Mouse (Mus musculus): ENCODE results near the gene Inhbc. TPM values are rescaled to one million over a fixed set of nuclear protein-coding genes. Genes with fewer than 3 reads are reported as not detected.

Inhbc gene
- total RNA-seq, 2 experiments from 2014 or later = not detected

DNA sequence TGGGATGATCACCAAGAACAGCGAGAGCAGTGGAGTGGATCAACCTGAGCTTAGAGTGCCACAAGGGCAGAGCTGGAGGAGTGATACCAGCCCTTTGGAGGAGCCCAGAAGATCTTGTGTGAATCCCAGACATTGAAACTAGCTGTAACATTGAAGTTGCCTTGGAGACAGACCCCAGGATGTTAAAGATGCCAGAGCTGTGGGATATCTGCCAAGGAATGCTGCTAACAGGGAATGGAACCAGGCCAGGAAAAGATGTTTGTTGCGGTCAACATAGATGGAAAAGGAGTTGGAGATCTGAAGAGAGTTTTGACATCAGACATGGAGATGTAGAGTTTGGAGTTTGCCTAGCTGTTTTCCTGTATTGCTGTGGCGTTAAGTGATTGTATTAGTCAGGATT is 24.1 kb downstream of the Inhbc start:
- TF ChIP-seq CTCF (conservative IDR thresholded peaks at IDR 0.05) = no peak
- DNase-seq (ENCODE audit: low spot score in 2 of 2) = no peak

DNA sequence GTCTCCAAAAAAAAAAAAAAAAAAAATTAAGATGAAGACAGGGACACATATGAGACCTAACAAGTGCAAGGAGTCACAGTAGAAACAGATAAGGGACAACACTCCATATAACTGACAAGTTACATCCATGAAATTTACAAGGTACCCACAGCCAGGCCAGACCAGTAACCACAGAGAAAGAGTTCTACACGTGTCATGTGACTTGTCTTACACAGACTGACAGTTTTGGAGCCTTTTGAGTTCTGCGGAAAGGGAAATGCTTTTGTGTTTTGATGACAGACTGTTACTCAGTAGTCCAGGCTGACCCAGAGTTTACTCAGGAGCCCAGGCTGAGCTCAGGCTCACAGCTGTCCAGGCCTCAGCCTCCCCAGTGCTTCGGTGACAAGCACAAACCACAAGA is 27.2 kb downstream of the Inhbc start:
- no peak for TF ChIP-seq CTCF (conservative IDR thresholded peaks at IDR 0.05)
- DNase-seq (ENCODE audit: low spot score in 2 of 2) = no peak

More for the DNA sequence above, 24.1 kb downstream of the Inhbc start:
- Histone ChIP-seq H3K27ac (no peak overlapping the region), H3K4me3 (no peak overlapping the region)

DNA sequence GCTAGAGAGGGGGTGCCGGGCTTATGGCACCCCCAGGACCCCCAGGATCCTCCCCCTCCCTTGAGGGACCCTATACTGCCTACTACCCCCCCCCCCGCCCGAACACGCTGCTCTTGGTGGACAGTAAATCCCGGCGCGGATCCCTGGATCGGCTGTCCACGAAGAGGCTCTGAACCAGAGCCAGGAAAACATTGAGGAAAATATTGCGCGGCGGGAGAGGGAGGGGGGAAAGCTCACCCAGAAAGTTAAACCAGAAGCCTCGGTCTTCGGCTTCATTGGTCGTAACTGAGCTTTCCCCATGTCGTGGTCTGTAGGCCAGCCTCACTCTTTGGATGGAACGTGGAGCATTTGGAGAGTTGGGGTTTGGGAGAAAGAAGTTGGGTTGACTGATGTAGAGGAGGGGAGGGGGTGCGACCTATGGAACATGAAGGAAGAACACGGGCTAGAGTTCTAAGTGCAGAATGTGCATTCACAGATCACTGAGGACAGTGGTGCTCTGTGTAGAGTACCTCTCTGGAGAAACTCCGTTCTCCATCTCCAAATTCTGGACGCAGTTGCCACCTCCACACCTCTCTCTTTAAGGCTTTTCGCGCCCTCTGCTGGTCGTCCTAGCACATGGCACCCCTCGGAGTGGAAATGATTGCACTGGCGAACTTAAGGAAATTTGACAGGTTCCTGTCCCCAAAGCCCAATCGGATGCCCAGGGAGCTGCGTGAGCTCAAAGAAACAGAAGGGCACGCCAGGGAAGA is 28.2 kb downstream of the Inhbc start, which contains the start of gene Gli1:
TSS of gene Gli1 (minus strand) at position 84 of the 749 bp plus-strand sequence.
- Histone ChIP-seq H3K4me3 (peak within 1 kb of the TSS; percentile 43), H3K27ac (no peak within 1 kb of the TSS)
- peak; percentile 59 to 81 for DNase-seq (ENCODE audit: low spot score in 2 of 2)
- peak; percentile 93 for TF ChIP-seq CTCF (conservative IDR thresholded peaks at IDR 0.05)

More for the DNA sequence above, 27.2 kb downstream of the Inhbc start:
- Histone ChIP-seq H3K4me3 (no peak overlapping the region), H3K27ac (no peak overlapping the region)

DNA sequence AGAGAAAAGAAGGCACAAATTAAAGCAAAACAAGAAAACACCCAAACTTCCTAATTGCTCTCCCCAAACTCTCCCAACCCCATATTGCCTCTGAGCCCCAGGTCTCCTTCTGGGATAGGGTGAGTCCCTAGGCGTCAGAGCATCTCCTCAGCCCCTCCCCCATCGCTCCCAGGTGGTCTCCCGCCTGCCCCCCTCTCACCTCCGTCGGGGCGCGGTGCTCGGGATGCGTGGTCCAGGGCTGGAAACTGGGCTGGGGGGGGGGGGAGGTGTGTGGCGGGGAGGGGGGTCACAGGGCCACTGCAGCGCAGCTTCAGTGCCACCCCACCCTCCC is 28.9 kb downstream of the Inhbc start:
- Histone ChIP-seq H3K27ac (no peak overlapping the region), H3K4me3 (peak overlapping the region; percentile 43)
- DNase-seq (ENCODE audit: low spot score in 2 of 2) = no peak
- TF ChIP-seq CTCF (conservative IDR thresholded peaks at IDR 0.05) = no peak

DNA sequence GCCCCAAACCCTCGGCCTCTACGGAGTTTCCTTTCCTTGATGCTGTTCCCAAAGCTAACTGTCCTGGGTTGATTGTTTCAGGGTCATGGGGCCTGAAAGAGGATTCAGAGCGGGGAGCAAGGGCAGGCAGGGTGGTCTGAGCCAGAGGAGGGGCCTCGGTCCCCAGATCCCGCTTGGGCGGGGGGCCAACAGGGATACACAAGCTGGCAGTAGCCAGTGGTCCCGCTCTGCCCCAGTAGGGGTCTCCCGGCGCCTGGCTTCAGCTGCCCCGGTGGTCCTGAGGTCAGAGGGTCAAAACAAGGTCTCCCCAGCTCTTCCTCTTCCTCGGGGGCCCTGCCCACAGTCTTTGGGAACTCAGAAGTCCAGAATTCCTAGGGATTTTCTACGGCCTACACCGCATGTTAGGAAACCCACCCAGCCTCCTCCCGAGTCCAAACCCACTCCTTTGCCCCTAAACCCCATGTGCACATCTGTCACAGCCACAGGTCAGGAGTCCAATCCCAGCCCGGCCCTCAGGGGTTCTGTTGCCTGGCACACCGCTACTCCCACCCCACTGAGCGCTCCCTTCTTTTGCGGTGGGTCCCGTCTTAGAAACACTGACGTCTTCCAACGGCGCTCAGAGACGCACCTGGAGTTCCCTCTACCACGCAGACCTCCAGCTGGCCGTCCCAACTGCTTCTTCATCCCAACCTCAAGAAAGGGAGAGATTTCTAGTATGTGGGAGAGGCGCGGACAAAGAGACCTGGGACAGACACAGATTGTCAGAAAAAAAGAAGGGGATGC is 29.5 kb downstream of the Inhbc start:
- Histone ChIP-seq H3K27ac (no peak overlapping the region), H3K4me3 (peak overlapping the region; percentile 51; the same call in 1 of the 2 replicates)
- no peak for TF ChIP-seq CTCF (conservative IDR thresholded peaks at IDR 0.05)
- no peak for DNase-seq (ENCODE audit: low spot score in 2 of 2)

DNA sequence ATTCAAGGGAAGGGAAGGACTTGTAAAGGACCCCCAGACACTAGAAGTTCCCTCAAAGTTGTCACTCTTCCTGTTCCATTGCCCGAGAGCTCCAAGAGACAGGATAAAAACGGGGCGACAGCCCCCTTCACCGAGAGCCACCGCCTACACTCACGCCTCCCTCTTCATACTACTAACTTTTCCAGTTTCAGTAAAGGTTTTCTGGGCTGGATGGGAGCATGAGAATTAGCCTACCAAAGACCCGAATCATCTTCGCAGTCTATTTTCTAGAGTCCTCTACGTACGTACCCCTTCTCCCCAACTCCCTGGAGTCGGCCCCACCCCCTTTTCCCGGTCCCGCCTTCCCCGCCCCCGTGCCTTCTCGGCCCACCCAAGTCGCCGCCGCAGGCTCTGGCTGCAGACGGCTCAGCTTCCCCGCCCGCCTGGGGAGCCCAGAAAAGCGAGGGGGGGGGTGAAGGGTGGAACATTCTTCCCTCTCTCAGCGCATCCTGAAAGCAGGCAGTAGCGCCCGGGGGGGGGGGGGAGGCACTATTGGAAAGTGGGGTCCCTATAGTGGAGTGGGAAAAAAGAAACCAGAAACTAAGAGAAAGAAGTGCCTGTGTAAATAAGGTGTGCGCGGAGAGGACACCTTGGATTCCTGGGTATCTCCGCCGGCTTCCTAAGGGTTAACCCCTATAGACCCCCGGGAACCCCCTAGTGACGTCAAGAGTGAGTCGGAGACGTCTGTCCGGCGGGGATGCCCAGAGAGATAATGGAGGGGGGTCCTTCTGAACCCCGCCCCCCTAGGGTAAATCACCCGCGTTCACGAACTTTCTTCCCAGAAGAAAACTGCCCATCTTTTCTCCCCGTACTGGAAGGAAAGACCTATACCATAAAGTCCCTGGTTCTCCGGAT is 30.3 kb downstream of the Inhbc start:
- Histone ChIP-seq H3K4me3 (peak overlapping the region; percentile 51), H3K27ac (peak overlapping the region; percentile 71)
- no peak for TF ChIP-seq CTCF (conservative IDR thresholded peaks at IDR 0.05)
- DNase-seq (ENCODE audit: low spot score in 2 of 2) = no peak

DNA sequence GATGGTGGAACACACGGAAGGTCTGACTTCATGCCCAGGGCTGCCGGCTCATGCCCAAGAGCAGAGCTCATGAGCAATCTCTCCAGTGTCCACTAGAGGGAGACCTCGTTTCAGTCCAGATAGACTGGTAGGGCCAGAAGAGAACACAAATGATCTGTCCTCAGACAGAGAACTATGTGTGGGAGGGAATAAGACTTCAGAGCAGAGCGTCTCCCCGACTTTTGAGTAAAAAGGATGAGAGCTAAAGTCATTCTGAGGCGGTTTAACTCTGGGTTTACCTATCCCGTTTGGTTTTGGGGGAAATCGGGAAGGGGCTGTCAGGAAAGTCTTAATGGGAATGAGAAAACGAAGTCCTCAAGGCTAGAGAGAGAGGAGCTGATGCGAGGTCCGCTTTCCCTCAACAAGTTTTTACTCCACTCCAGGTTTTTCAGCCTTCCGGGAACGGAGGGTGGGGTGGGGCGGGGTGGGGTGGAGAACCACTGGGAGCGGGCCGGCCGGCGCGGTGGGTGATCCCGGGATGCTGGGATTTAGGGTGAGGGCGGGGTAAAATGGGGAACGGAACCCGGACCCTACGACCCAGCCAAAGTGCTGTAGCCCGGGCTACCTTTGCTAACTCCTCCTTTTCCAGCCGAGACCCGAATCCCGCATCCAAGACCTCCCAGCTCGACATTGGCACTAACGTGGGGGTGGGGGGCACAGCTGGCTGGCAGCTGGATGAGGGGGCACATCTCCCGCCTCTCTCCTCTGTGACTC is 31.1 kb downstream of the Inhbc start:
- Histone ChIP-seq H3K4me3 (peak overlapping the region; percentile 51), H3K27ac (peak overlapping the region; percentile 73)
- TF ChIP-seq CTCF (conservative IDR thresholded peaks at IDR 0.05) = peak; percentile 98
- DNase-seq (ENCODE audit: low spot score in 2 of 2) = peak; percentile 89 to 90

DNA sequence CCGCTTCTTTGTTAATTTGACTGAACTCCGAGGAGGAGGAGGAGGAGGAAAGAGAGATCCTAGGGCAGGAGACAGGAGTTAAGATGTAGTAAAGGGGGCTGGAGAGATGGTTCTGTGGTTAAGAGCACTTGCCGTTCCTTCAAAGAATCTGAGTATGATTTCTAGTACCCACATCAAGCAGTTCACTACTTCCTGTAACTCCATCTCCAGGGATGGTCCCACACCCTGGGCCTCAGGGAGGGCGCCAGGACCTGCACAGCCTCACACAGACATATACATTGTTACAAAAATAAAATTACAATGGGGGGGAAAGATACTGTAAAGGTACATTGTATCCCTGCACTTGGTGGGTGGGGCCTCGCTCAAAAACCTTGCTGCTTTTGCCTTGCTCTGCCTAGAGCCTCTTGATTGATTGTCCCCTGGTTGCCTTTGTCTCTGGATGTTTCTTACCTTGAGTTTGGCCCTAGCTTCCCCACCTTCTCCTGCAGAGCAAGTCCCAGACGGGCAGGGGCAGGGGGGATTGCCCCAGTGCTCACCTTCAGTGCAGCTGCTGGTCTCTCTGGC is 32.6 kb downstream of the Inhbc start:
- Histone ChIP-seq H3K4me3 (no peak overlapping the region), H3K27ac (no peak overlapping the region)
- TF ChIP-seq CTCF (conservative IDR thresholded peaks at IDR 0.05) = no peak
- no peak for DNase-seq (ENCODE audit: low spot score in 2 of 2)

DNA sequence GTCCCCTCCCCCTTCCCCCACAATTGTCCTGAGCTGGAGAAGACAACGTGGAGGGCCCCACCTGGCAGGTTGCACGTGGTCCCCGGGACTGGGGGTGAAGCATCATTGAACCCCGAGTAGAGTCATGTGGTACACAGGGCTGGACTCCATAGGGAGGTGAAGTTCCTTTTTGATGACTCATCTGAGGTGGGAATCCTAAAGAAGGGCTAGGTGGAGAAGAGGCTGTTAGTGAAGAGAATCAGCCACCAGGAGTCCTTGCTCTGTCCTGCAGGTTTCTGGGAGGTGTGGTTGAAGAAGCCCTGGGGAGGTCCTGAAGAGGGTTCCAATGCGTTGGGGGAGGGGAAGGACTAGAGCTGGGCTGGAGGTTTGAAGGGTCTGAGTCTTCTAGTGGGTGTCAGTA is 33.3 kb downstream of the Inhbc start:
- no peak for TF ChIP-seq CTCF (conservative IDR thresholded peaks at IDR 0.05)
- Histone ChIP-seq H3K27ac (no peak overlapping the region), H3K4me3 (no peak overlapping the region)
- no peak for DNase-seq (ENCODE audit: low spot score in 2 of 2)

DNA sequence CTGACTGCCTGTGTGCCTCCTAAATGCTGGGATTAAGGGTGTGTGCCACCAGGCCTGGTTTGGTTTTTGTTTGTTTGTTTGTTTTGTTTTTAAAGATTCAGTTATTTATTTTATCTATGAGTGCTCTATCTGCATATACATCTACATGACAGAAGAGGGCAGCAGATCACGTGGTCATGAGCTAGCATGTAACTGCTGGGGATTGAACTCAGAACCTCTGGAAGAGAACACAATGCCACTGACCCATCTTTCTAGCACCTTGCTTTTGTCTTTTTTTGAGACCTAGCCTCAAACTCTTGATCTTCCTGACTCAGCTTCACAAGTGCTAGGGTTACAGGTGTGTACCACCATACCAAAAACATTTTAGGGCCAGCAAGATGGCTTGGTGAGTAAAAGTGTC is 35.0 kb downstream of the Inhbc start:
- Histone ChIP-seq H3K27ac (no peak overlapping the region), H3K4me3 (no peak overlapping the region)
- no peak for DNase-seq (ENCODE audit: low spot score in 2 of 2)
- TF ChIP-seq CTCF (conservative IDR thresholded peaks at IDR 0.05) = peak; percentile 56

DNA sequence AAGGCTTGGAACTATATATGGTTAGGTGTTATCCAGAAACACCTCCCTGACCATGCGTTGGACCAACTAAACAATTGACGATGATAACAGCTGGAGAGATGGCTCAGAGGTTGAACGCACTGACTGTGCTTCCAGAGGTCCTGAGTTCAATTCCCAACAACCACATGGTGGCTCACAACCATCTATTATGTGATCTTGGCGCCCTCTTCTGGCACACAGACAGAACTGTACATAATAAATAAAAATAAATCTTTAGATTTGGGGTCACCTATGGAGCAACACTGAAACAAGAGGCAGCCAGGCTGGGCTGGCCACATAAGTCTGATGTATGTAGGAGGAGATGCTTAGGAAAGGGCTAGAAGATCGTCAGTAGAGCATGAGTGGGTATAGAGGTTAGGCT is 37.1 kb downstream of the Inhbc start:
- Histone ChIP-seq H3K27ac (no peak overlapping the region), H3K4me3 (no peak overlapping the region)
- no peak for DNase-seq (ENCODE audit: low spot score in 2 of 2)
- TF ChIP-seq CTCF (conservative IDR thresholded peaks at IDR 0.05) = peak; percentile 63

Data from layer of hippocampus, adult 2 months (tissue).